Mouse (Mus musculus) bone marrow, adult 2 months (tissue): Measurements from ENCODE around the gene Ski.

ENCODE experiments used
- CTCF ChIP-seq: fragments of 200-500 bp; IDR thresholded peaks from 2 replicates; pipeline ENCODE4 v1.5.1; 2011; ENCODE audit warnings: low read length, control low read depth; ENCODE audit not compliant: control insufficient read depth, insufficient read depth
- POLR2A ChIP-seq: fragments of 200-500 bp; IDR thresholded peaks from 2 replicates; pipeline ENCODE4 v1.6.1; 2011; ENCODE audit warnings: low read depth, mild to moderate bottlenecking, control low read depth, low read length, borderline replicate concordance; ENCODE audit not compliant: control insufficient read depth

- TF ChIP-seq CTCF (no peak), POLR2A (no peak)
Observed at GRCm38 (mm10) chr4:155195204-155195603, 27.2 kb downstream of the Ski start.
